Mouse (Mus musculus) frontal cortex, postnatal 14 days (tissue): Measurements from ENCODE around the gene Slc39a11.

Source experiments
- DNase-seq, 2 experiments: peaks; one replicate each; pipeline ENCODE4 v3.0.0; 2022; ENCODE audit warnings: low spot score in 2 of 2

Slc39a11 gene

GRCm38 (mm10) chr11:113196234-113197007 is 453.5 kb downstream of the Slc39a11 start:
- DNase-seq, result no peak
